Mouse (Mus musculus): ENCODE measurements around the gene Bbx.

- no peak for TF ChIP-seq ZNF384 (IDR thresholded peaks at IDR 0.05; ENCODE audit: low read depth, low read length)
- no peak for TF ChIP-seq ZC3H11A (IDR thresholded peaks at IDR 0.05; ENCODE audit: borderline replicate concordance, low read depth, low read length)
- TF ChIP-seq HCFC1 (IDR thresholded peaks at IDR 0.05; ENCODE audit: borderline replicate concordance, insufficient read depth, low read length) = no peak
These were observed 33.6 kb downstream of the Bbx start for GRCm38 (mm10) chr16:50398564-50398963.
